Mouse (Mus musculus) embryo, embryonic 10.5 days (tissue): ENCODE results near the gene P2rx7.

Source experiments
- DNase-seq: peaks from one replicate; pipeline ENCODE4 v3.0.0-alpha.2; 2015; ENCODE audit warnings: low spot score

The P2rx7 gene

DNA sequence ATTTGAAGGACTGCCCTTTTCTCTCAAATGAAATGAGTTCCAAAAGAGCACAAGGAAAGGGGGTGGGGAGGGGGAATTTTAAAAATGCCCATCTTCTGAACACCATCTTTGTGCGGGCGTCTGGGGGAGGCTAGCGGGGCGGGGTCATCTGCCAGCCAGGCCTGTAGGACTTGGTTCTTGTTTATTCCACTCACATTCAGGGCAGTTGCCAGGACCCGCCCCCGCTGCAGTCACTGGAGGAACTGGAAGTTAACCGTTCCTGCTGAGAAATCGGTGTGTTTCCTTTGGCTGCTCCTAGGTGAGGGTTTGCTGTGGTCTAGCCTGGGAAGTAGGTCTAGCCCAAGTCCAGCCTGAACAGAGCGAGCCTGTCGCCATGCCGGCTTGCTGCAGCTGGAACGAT lies at the start of gene P2rx7:
Gene P2rx7, plus strand, starts transcription at position 211 of the 400 bp plus-strand sequence.
- no peak for DNase-seq

DNA sequence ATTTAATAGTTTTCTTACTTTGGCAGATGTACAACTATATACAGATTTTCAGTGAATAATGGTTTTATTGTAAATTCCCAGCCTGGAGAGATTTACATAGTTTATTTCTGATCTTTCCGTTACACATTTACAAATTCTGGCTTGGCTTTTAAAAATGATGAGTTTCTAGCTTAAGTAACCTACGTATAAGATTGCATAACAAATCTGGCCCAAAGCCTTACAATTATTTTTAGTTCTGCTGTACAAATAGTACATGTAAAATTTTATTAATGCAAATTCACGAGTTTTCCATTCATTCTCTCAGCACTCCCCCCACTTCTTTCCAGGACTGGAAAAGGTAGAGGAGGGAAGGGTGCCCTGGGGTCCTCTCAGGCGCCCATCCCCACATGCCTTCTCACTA lies 48.2 kb upstream of the P2rx7 start:
- no peak for DNase-seq

DNA sequence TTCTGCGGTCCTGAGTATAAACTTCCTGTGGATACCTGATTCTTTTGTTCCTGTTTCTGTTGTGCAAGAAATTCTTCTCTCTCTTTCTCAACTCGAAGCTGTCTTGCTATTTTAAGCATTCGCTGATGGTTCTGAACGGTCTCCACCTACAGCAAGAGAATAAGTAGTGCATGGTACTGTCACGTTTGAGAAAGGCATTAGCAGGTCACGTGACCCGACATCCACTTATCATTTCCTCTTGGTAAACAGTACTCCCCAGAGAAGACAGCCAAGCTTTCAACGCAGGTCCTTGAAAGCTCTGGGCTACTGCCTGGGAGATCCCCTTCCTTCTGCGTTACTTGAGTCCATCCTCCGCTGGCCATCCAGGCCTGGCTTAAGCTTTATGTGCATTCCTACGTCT lies 41.5 kb upstream of the P2rx7 start:
- DNase-seq, result peak; percentile 30

GRCm38 (mm10) chr5:122604894-122605293 lies 38.8 kb upstream of the P2rx7 start:
- DNase-seq, result no peak

DNA sequence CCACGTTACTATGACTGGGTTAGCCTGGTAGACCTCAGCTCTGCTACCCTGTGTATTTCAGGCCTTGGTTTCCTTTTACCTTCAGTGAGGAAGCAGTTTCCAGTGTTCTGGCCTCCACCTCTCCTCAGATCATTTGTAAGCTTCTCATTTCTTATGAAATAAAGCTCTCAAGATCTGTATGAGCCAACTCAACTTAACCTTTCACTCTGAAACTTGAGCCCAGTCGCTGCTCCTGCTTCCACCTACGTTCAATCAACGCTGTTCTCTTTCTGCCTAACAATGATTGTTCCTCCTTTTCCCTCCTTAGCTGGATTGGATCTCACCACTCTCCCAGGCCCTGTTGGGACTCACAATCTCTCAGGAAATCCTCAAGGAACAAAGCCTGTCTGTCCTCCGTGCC lies 32.1 kb upstream of the P2rx7 start:
- peak; percentile 27 for DNase-seq

- DNase-seq, result peak; percentile 97
Measured at GRCm38 (mm10) chr5:122613908-122614732, 29.6 kb upstream of the P2rx7 start, which contains the start of gene Ift81. Gene Ift81, minus strand, starts transcription at chr5:122614518.

- DNase-seq, result no peak
Measured at GRCm38 (mm10) chr5:122617718-122618117, 26.0 kb upstream of the P2rx7 start.

DNA sequence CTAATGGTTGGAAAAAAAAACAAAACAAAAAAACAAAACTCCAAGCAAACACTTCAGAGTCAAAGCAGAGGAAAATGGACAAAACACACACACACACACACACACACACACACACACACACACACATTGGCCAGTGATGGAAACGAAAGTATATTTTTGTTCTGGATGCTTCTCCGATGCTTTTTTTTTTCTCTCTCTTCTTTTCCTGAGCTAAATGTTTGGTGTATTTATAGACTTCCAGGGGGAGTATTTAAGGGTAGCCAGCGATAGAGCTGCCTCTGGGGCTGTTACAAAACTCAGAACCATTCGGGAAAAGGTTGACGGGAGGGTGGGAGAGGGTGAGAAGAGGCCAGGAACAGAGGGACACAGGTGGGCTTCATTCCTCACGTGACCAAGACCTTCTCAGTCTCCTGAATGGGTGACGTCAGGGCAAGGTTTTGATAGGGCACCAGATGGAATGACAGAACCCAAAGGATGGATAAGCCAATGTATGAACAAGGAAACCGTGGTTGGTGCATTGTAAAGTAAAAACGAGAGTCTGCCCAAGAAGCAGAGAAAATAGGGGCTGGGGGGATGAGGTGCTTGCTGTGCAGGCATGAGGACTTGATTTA lies 23.9 kb upstream of the P2rx7 start:
- no peak for DNase-seq

DNA sequence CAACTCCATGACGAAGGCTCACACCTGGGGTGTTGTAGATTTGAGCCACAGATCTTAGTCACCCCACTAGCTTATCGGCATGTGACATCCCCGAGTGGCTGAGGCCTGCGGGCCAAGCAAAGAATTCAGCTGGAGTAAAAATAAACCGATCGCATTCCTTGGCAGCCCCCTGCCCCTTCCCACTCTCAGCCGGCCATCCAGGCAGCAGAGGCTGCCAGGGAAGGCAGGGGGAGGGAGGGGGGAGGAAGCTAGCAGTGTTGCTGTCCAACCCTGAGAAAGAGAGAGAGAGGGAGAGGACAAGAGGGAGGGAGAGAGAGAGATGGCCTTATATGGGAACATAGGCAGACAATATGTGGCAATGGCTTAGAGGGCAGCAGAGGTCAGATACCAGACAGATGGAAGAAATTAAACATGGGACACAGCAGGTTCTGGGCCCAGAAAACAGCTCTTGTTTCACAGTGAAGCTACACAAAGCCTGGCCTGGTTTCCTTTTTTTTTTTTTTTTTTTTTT lies 22.3 kb upstream of the P2rx7 start:
- peak; percentile 89 for DNase-seq

DNA sequence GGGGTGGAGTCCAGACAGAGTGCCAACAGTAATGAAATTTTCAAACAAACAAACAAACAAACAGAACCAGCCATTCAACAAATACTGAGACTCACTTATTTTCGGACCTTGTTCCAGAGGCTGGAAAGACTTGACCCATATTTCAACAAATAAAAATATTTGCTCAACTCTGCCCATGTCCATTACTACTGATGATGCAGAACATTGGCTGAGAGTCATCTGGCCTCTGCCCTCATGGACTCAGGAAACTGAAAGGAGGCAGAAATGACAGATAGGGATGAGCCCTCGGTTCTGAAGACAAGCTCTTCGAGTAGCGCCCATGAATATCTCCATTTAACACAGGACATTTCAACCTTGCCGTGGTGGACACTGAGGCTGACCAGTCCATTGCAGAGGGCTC lies 21.2 kb upstream of the P2rx7 start:
- no peak for DNase-seq

GRCm38 (mm10) chr5:122623861-122624260 lies 19.9 kb upstream of the P2rx7 start:
- DNase-seq, result no peak

DNA sequence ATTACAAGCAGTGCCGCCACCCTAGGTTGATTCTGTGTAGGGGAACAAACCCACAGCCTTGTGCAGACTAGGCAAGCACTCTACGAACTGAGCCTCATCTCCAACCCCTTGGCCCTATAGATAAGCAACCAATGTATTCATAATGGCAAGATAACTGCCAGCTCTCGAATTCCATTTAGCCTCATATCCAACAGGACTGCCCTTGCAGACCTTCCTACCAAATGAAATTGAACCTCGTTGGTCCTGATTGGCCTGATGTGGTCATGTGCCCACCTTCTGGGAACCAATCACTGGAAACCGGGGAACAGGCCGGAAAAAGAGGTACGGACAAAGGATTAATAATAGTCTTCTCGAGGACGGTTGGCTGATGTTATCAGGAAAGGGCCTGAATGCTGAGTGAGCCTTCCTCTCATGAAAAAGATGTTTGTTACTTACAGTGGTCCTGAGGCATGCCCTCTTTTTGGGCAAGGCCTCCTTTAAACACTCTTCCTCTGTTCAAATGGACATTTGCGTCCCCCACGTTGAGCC lies 18.7 kb upstream of the P2rx7 start:
- no peak for DNase-seq

GRCm38 (mm10) chr5:122625565-122626252 lies 18.0 kb upstream of the P2rx7 start:
- no peak for DNase-seq

DNA sequence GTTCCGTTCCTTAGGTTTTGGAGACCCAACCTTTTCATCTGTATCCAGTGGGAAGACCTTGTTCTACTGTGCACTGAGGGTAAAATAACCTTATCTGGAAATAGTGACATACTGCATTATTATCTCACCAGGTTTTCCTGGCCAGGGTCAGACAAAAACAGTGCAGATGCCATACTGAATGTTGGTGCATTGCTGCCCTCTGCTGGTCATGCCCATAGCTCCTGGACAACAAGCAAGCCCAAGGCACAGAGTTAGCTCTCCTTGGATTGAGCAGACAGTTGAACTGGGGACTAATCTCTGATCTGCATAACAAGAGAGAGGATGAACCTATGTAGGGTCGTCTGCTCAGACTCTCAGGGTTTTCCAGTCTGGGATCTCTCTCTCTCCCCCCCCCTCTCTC lies 16.5 kb upstream of the P2rx7 start:
- peak; percentile 95 for DNase-seq

GRCm38 (mm10) chr5:122635228-122635627 lies 8.5 kb upstream of the P2rx7 start:
- DNase-seq, result no peak

DNA sequence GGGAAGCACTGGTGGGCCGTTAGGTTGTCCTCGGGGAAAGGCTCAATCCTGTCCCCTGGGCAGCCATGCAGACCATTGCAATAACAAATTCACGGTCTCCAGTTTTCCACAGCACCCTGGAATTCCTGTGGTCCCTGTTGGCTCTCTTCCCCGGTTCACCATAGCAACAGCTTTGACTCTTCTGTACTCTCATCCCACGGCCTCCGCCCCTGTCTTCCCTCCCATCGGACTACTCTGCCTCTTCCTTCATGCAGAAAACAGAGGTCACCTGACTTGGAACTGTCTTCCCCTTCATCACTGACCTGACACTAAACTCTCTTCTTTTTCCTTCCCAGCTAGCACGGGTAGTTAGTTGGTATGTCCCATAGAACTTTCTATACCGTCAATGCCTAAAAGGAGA lies 7.4 kb upstream of the P2rx7 start:
- DNase-seq, result no peak

DNA sequence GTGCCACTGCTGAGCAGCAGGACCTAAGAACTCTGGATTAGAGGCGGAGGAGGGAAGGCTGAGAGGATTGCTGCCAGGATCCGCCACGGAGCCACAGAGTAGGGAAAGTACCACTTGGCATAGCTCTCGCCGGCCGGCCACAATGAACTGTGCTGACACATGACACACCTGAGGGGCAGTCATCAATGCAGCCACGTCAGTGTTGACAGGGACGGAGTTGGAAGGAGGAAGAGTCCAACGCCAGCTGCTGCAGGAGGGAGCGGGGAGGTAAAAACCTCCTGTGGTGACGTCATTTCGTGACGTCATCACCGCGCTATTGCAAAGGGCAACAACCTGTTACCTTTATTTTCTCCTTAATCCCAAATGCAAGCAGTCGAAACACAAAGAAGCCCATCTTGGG lies 6.8 kb upstream of the P2rx7 start:
- DNase-seq, result no peak

GRCm38 (mm10) chr5:122638296-122638695 lies 5.4 kb upstream of the P2rx7 start:
- no peak for DNase-seq

DNA sequence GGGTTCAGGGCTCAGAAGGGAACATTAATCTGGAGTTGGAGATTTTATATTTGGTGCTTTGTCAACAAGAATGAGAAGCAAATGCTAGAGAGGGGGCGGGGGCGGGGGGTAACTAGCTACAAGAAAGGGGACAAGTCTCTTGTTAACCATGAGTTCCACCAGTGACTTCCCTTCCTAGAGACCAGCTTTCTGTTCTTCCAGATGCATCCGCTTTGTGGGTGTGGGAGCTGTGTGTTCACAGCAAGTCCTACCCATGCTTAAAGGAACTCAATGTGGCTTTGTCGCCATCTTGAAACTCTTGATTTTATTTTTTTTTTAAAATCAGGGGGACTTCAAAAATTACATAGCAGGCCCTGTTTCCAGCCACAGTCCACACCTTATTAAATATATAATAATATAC lies 4.2 kb upstream of the P2rx7 start:
- no peak for DNase-seq

DNA sequence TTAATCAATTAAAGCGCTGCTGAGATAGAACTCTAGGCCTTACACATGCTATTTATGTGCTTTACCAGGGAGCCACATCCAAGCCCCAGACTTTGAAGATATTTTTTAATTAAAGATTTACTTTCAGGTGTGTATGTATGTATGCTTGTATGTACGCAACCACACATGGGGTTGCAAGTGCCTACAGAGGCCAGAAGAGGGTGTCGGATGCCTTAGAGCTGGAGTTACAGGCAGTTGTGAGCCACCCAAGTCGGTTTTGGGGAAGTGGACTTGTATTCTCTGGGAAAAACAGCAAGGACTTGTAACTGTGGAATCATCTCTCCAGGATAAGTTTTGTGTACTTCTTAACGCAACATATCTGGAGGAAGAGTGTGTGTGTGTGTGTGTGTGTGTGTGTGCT lies 3.7 kb upstream of the P2rx7 start:
- no peak for DNase-seq

GRCm38 (mm10) chr5:122644111-122644607 lies 448 bp downstream of the P2rx7 start:
- DNase-seq, result no peak

- no peak for DNase-seq
Measured at GRCm38 (mm10) chr5:122645290-122645689, 1.6 kb downstream of the P2rx7 start.
